Mouse (Mus musculus): ENCODE results near the gene Mapk11.
A peak's percentile ranks its signal among the peaks of the same experiment; 100 is the strongest.

Gene Mapk11

DNA sequence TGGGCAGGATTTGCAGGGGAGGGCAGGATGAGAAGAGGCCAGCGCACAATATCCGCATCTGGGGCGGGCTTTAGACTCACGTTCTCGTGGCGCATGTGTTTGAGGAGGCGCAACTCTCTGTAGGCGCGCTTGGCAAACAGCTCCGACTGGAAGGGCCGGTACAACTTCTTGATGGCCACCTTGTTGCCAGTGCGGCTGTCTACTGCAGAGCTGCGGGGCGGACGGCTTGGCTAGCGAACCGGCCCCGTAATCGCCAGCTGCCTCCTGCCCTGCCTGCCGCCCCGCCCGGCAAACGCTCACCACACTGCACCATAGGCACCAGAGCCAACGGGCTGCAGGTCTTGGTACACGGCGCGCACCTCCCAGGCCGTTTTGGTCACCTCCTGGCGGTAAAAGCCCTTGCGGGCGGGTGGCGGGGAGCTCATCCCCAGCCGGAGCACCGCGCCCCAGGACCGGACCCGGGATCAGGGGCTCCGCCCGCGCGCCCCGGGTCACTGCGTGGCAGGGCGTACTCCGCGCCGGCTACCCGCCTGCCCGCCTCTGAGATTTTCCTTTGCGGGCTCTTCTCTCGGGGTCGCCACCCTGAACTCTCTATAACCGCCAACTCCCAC, 9.3 kb downstream of the Mapk11 start:
- peak; percentile 42 to 48 for DNase-seq

DNA sequence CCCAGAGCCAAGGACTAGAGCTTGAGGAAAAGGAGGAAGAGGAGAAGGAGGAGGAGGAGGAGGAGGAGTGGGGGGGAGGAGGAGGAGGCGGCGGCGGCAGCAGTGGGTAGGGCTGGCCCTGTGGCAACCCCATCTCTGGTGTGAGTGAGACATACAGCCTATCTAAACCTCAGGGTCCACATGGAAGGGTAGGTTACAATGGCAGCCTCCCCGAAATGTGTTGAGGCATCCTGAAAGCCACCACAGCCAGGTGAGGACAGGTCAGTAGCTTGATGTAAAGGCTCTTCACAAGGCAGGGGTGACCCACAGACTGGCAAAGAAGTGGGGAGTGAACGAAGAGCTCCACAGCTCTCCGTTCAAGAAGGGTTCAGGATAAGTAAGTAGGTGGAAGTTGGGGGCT, 10.9 kb downstream of the Mapk11 start:
- no peak for DNase-seq

DNA sequence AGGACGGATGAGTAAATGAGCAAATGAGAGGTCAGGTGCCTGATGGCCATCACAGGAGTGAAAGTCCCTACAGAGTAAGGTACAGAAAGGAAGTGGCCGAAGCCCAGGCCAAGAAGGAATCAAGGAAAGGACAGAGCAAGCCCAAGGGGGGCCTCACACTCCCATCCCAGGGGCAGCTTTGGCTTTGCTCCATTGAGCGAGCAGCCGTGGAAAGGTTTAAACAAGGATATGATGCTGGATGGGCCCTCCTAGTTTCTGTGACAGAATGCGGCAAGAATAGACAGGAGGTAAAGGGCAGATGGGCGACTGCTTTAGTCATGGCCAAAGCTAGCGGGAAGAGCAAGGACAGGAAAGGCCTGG, 11.4 kb downstream of the Mapk11 start:
- DNase-seq: no peak

DNA sequence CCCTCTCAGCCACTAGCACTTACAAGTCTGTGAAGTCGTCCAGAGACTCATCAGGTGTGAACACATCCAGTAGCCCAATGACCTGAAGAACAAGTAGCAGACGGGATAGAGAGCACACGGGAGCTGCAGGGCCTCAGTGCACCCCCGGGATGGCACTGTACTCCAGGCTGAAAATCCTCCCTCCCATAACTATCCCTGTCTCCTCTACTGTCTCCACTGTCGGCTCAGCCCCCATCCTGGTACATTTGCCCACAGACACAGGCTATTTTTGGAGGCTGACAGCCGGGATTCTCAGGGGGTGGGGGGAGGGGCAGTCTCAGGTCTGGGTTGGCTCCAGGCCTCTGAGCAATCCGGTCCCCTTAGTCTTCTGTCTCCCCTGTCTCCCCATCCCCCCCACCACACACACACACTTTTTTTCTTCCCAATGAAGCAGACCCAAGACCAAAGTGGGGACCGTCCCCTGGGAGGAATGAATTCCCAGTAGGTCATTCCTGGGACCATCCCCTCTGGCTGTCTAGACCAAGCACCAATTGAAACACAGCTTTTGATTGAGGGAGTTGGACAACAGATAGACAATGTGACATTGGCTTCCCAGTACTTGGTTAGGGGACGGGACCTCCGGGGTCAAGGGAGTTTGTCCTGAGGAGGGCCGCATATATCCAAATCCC, 11.9 kb downstream of the Mapk11 start:
- no peak for DNase-seq

DNA sequence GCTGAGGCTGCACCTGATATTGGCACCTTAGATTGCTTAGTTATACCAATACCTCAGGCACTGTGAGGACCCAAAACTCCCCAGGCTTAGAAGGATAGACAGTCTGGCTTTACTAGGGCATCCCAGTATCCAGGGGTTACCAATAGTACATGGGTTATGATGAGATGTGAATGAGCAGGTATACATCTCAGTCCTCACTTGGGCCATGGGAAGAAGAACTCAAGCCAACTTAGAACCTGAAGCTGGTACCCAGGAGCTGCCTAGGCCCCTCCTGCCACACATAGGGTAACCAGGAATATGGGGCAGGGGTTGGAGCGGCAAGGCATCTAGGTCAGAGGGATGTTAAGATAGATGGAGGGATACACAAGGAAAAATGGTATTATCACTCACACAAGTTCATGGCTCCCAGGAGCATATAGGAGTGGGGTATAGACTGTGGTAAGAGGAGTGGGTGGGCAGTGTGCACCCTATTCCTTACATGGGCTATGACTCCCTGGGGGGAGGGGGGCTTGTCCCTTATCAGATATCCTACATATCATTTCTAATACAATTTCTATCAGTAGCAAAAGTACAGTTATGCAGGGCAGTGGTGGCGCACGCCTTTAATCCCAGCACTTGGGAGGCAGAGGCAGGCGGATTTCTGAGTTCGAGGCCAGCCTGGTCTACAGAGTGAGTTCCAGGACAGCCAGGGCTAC, 12.8 kb downstream of the Mapk11 start:
- no peak for DNase-seq

DNA sequence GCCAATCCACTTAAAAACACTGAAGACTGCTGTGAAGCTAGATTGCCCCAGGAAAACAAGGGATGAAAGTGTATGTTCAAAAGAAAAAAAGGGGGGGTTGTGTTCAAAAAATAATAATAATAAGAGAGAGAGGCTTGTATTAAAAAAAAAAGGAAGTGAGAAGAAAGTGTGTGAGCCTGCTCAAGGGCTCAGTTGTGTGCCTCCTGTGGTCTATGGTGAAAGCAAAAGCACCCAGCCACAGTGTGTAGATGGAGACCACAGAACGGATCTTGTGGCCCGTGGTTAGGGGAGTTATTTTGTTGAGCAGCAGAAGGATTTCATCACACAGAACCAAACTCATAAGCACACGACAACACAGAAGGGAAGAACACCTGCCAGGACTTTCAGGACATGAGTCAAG, 18.1 kb downstream of the Mapk11 start:
- peak; percentile 85 to 90 for DNase-seq

DNA sequence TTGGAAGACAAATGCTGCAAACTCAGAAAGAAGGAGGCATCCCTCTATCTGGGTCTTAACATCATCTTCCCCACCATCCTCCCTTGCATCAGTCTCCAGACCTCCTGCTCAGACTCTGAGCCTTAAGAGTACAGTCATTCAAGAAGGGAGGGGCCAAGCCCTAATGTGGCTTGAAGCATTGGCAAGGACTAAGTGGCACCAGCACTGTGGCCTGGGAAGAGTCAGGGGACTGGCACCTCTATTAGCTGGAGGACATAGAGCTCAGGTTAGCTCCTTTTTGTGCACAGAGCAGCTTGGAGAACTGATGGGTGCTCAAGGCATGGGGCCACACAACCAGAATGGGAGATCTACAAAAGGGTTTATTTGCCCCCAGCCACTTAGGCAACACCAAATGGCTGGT, 19.2 kb downstream of the Mapk11 start:
- no peak for DNase-seq

DNA sequence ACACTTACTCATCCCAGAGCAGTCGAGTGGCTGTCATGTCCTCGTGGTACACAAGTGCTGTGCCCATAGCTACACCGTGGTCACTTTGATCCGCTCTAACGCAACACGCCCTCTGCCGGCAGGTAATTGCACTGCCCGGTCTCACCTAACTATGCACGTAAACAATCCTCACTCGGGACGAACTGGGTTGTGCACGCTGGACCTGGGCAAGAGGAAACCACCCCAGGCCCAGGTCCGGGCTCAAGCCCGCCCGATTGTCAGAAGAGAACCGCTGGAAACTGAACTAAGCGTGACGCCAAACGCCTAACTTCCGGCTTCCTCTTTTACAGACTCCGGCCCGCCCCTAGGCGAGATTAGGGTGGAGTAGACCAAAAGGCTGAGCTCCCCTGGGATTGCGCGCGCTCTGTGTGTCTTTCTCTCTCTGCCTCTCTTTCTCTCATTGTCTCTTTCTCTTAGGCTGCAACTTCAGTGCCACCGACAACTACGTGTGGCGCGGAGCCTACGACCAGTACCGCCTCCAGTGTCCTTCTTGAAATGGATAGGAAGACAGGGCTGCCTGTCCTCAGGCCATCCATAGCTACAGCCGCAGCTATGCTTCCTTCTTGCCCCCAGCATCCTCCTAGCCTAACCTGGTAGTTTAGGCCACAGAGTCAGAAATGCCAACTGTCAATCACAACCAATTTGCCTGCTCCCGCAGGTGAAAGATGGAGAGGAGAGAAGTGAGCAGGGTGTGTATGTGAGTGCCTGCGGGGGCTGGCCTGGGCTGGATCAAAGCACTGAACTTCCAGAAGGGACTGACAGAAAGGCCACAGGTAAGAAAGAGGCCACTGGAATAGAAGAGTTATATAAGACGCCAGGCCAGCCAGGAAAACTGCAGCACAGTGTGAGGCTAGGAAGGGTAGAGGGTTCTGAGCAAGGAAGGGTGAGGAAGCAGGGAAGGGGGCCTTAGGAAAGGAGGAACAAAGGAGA, 20.8 kb downstream of the Mapk11 start, which contains the start of gene Hdac10:
Hdac10 (minus strand) TSS at position 319 of the 969 bp plus-strand sequence.
- DNase-seq: peak; percentile 90 to 91

DNA sequence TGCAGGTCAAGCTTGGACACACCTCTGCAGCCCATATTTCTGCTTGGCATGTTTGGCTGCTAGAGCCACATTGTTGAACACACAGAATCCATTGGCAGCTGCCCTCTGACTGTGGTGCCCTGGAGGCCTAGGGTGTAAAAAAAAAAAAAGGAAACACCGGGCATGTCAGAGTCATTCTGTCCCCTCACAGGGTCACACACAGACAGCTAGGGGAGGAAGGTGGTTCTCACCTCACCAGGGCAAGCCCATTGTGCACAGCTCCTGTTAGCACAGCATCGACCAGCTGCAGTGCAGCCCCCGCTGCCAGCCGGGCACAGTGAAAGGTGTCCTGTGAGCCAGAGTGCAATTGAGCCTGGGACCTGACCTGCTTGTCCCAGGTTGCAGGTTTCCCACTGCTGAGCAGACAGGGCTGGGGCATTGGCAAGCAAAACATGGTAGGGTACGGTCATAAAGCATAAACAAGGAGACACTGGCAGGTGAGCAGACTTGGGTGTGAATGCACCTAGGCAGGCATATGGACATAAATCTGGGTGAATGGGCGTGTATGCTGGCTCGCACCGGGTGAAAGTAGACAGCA, 22.0 kb downstream of the Mapk11 start:
- DNase-seq: no peak

DNA sequence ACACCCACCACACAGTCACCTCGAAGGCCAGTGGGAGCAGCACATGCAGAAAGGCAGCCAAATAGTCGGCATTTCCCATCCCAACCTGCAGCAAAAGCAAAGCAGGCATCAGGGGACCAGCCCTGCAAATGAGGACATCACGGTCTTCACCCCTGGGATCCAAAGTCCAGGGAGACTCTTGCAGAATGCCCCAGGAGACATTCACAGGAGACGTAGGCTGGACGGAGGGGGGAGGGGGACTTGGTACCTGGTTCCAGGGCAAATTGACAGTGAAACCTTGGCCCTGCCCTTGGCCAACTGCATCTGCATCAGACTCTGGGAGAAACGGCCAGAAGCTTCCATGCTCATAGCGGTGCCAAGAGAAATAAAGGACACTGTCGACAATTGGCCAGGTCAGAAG, 22.8 kb downstream of the Mapk11 start:
- no peak for DNase-seq

DNA sequence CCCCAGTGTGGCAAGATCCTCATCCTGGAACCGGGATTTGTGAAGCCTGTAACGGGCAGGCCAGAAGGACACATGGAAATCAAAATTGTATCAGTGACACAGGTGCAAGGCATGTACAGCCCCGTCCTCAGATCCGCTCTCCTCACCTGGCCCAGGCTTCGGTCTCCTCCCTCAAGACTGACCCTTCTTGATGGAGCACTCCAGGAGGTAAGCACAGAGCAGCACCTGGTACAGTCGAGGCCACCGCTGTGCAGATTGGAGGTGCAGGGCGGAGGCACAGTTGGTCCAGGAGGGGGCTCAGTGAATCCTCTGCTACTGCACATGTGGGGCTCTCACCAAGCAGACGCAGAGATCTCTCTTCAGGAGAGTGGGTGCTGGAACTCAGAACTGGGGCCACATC, 24.1 kb downstream of the Mapk11 start:
- DNase-seq: no peak

DNA sequence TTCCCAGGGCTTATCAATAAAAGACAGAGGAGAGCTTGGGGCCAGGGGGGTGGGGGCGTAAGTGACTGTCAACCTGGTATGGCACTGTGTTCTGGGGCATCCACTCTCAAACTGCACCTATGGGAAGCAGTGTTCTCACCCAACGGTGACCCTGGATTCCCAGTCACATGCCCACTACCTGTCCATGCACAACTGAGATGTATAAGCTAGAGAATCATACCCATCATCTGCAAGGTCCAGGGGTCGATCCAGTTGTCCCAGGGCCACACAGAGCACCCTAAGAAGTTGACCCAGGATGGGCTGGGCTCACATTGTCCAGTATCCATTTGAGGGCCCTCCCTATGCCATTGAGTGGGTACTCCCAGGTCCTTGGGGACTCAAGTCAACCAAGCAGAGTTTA, 25.1 kb downstream of the Mapk11 start:
- no peak for DNase-seq

DNA sequence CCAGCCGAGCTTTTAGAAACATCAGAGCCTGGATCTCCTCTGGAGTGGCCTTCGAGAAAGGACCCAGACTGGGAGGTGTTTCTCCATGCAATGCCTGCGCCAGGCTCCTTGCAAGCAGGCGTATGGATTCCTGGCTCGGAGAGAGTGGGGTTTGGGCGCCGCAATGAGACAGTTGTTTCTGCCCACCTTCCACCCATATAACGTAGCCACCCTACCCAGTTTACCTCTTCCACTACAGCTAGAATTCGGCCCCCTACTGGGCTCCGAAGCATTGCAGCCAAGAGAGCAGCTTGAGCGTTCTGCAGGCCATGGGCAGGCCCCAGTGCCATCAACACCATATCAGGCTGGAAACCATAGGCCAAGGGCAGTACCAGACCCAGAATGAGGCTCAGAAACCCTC, 25.8 kb downstream of the Mapk11 start:
- DNase-seq: no peak

DNA sequence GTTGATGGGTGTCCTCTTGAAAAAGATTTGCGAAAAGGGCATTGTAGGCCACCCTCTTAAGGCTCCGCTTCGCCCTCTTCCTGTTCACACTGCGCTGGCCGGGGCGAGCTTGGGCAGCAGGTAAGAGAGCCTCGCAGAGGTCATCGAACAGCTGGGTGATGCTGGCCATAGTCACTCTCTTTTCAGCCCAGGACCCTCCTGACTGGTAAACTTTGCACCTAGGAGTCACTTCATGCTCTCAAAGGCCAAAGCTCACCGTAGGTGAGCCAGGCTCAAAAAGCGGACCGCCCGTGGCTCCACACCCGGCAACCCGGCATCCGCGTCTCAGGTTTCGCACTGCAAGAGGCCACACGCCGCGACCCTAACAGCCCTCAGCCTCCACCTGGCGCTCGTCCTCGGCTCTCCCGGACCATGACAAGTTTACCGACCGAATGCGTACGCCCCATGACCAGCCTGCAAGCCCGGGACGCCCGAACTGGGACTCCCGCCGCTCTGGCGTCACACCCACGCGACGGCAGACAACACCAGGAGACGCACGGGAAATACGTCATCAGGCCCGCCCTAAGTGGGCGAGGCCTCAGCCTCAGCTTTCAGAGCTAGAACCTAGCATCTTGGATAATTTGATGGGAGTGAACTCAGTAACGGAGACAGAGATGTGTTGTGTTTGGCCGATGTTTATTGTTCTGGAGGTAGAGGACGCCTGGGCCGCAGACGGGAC, 26.6 kb downstream of the Mapk11 start, which contains the start of gene Tubgcp6:
Tubgcp6 (minus strand) TSS at position 464 of the 718 bp plus-strand sequence.
- DNase-seq: peak; percentile 97 to 98

DNA sequence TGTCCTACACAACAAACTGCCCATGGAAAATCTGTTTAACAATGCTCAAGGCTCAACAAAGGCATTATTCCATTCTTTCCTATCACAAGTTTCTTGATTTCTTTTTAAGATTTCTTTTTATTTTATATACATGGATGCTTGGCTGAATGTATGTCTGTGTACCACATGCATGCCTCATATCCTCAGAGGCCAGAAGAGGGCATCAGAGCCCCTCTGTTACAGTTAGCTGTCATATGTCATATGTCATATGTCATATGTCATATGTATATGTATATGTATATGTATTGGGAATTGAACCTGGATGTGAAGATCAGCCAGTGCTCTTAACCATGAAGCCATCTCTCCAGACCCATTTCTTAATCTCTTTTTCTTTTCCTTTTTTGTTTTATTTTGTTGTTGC, 31.4 kb downstream of the Mapk11 start:
- DNase-seq: peak; percentile 65 to 70

DNA sequence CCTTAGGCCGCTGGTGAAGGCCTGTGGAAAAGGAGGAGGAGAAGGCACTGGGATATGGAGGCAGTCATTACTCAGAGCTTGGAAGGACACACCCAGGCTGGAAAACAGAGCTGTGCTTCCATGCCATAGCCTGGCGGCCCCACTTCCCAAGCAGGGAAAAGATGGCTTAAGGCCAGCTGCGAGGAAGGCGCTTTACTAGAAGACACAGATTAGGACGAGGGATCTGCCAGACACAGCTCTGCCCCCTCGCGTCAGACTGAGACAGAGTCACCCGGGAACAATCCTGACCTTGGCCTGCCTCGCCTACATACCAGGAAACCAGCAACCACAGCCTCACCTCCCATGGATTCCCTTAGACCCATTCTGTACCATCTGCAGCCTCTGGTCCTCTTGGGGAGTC, 39.3 kb downstream of the Mapk11 start:
- no peak for DNase-seq

DNA sequence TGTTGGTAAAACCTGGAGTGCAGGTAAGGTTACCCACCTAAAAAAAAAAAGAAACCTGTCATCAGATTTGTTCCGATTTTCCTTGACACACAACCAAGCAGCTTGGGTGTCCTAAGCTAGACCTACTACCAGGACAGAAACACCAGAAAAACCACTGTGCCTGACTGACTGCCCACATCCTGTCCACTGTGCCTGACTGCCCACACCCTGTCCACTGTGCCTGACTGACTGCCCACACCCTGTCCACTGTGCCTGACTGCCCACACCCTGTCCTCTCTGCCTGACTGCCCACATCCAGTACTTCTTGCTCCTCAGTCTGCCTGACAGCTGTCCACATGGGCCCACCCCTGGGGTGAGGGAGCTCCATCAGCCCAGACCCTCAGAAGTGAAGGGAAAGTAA, 42.5 kb downstream of the Mapk11 start:
- DNase-seq: no peak

DNA sequence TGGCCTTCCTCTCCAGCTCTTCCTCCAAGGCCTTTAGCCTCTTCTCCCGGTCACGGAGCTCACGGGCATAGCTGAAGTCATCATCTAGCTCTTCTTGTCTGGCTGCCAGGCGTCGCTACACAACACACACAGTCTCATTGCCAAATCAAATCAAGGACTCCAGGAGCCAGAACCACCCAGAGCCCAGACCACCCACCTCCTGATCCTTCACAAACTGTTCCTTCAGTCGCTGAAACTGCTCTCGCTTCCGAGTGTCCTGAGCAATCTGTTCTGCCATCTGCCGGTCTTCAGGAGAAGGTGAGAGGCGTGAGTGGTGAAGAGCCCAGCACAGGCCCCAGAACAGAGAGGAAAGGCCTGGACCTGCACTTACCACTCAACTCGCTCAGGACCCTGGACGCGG, 43.4 kb downstream of the Mapk11 start:
- no peak for DNase-seq

DNA sequence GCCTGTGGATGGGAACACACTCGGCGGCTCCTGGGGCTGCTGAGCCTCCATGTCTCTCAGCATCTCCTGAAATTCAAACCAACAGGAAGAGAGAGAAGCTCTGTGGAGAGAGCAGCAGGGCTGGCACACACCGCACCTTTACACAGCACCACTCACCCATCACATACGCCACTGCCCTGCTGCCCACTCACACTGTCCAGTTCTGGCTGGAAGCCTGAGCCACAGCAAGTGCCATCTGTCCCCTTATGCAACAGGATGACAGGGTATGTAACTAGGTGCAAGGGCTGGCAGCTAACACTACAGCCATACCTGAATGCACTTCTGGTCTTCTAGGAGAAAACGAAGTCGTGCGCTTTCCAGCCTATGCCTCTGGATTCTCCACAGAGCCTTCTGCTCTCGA, 45.0 kb downstream of the Mapk11 start:
- DNase-seq: no peak

DNA sequence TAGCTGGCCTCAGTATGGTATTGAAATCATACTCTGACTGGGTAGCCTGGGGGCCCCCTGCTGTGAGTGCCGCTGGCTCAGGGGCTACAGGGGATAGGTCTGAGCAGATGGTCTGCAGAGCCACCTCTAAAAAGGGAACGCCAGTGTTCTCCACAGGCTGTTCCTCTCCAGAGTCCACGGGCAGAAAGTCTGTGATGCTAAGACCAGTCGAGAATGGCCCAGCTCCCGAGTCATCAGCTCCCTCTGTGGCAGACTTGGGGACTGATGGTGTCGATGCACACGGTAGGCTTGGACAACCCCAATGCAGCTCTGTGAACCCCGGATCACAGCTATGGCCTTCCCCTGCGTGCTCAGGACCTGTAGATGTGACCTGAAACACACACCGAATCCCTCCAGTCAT, 45.5 kb downstream of the Mapk11 start:
- no peak for DNase-seq

DNA sequence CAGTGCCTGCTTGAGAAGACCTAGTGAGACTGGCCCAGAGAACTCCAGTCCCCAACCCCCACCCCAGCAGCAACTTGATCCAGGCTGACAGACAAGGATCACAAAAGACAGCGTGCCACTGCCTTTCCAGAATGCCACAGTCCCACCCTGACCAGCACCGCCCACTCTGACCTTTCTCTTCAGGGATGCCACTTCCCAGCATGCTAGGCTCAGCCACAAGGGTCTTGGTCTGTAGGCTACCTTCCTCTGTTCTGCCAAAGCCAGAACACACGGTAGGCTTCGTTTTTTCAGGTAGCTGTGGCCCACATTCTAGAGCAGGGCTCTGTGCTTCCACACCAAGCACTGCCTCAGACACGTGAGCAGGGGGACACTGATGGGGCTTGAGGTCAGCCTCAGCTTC, 46.8 kb downstream of the Mapk11 start:
- DNase-seq: no peak

DNA sequence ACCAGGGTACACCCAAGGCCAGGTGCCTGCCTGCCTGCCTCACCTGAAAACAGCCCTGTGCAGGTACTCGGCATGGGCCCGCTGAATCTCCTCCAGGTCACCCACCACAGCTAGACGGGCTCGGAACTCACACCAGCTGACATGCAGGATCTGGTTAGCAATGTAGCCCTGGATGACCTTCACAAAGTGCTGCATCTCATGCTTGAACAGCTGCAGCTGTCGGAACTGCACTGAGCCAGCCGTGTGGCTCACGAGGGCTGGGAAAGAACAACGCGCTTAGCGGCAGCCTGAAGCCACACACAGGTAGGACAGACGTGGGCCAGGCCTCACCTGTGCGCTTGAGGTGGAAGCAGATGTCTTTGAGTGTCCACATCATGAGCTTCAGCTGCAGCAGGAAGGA, 48.6 kb downstream of the Mapk11 start:
- no peak for DNase-seq
